Mouse (Mus musculus) layer of hippocampus, postnatal 10 days (tissue): Measurements from ENCODE around the gene Ranbp6. TPM values are rescaled to one million over a fixed set of nuclear protein-coding genes. Genes with fewer than 3 reads are reported as not detected.

Source experiments
- DNase-seq, 2 experiments: peaks; one replicate each; pipeline ENCODE4 v3.0.0; 2021; ENCODE audit warnings: low spot score in 2 of 2
- long read RNA-seq: library from polyadenylated mRNA; stranded (forward); transcript quantifications from one replicate; pipeline ENCODE4 v2.0.0, GENCODE M21; 2023
- total RNA-seq, 2 experiments: library from RNA; stranded (reverse); gene quantifications; 2 replicates each; pipeline ENCODE4 v1.2.3; 2021

Gene Ranbp6
- total RNA-seq, result 10 to 100 TPM; 30.9 to 32.4 TPM
- long read RNA-seq, full-length matches to known transcripts, result 23 of 23 reads
- long read RNA-seq, partial matches to known transcripts, result 0 of 23 reads
- long read RNA-seq, other reads (novel, unspliced or antisense), result 0 of 23 reads

DNA sequence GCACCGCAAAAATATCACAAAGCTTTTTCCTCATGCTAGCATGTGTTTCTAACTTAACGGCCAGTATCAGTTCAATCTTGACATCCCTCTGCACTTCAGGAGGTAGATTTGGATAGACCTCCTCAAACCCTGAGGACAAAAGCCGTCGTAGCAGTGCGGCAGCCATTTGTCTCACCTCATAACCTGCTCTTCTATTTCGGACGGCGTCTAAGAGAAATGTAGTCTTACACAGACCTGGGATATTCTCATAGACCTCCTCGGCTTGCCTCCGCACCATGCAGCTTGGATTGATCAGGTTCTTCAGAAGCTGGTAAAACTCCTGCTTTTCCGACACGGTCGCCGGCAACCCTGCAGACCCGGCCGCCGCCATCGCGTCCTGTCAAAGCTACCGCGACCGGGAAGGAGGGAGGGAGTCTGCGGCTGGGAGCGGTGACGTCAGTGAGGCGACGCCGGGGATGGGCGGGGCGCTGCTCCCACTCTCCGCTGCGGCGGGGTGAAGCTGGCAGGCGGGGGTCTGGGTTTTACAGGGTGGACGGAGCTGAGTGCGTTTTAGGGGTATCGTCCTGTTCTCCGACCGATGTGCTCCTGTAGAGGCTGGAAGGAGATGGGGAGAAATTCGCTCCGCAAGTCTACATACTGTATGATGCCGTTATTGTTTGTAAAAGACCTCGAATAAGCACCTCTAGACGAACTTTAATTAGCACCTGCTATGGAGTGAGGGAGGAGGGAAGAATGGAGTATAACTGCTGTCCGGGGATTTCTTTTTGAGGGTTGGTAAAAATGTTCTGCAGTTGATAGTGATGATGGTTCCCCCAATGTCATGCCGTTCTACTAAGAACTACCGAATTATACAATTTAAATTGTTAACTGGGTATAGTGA is at the start of gene Ranbp6:
Gene Ranbp6, minus strand, starts transcription at position 394 of the 880 bp plus-strand sequence.
- DNase-seq, result peak; percentile 95

DNA sequence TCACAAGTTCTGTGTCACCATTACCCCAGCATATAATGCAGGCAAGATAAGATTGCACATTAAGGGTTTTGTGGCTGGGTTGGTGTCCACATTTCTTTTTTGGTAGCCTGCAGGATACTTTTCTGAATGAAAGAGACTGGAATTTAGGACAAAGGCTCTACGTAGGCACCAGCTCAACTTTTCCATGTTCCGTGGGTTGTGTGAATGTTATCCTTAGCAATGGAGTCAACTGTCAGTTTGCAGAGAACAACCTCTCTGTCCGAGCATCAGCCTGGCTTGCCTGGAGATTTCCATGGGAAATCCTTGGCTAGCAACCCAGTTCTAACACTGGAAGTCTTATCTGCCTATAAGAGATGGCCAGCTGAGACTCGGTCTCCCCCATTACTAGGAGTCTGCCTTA is 48.0 kb upstream of the Ranbp6 start:
- DNase-seq, result no peak

DNA sequence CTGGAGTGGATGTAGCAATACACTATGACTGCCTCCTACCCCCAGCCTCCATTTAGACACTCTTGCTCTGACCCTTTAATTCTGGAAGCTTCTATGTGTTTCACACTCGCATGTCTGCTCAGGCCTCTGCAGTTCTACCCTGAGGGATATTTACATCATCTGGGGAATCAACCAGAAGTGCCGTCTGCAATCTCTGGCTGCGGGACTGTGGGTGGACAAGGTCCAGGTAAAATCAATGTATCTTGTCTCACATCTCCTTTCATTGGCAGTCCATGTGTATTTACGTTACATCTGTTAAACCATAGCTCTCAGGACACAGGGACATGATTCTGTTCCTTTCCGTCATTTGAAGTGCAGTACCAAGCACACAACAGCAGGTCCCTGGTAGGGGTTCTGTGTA is 44.5 kb upstream of the Ranbp6 start:
- no peak for DNase-seq

DNA sequence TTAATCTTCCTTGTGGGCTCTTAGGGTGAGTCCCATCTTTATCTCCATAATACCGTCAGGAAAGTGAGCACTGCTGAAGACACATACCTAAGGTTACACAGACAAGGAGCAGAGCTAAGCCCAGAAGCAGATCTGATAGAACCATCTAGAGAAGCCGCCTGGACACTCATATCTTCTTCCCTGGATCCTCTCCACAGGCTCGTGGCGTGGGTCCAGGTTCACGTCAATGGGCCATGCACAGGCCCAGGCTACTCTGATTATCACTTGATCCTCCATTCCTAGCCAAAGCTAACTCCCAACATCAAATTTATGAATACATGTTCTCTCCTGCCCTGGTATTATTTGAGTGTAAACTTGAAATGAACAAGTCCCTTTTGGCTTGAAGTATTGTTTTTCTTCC is 40.9 kb upstream of the Ranbp6 start:
- no peak for DNase-seq

DNA sequence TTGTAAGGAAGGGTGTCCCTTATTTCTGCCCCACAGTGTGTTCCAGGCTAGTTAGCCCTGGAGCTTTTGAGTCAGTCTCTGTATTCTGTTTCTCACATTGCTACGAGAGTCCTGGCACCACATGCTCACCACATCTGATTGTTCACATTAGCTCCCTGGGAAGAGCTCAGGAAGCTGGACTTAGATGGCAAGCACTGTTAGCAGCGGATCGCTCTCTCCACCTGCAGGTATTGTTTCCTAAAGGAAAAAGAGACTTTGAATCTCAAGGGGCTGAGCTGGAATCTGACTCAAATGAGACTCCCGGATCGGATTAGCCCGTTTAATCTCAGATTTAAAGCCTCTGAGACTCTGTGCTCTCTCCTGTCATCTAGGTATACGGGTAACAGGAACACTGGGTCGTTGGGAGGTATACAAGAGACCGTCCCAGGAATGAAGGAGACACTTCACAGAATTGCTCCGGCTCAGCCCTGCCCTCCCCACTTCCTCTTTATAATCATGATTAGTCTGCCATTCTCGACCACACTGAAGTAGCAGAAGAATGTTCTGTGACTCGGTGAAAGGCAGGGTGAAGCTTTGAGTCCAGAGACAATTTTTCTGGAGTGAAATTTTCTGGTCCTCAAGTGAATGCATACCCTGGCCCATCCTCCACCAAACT is 38.4 kb upstream of the Ranbp6 start:
- DNase-seq, result no peak

DNA sequence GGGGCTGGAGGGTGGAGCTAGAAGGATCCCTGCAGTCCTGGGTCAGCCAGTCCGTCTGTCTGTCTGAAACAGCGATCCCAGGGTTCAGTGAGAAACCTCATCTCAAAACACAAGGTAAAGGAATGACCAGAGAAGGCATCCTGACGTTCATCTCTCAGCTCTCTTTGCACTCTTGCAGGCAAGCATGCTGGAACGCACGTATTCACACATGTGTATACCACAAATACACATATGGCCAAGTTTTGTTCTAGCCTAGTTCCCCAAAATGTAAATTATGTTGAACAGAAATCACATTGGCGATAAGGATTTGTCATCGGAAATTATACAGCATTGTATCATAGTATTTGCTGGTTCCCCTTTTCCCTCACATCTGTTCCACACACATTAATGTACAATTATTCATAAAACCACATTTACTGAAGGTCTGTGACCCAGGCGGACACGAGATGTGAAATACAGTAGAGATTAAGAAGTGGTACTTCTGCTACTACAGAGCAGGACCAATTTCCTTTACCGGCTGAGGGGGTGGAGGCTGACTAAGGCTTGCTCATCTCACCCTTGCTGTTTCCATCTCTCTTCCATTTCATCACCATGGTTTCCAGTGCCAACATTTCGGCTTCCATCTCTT is 37.3 kb upstream of the Ranbp6 start:
- DNase-seq, result no peak

DNA sequence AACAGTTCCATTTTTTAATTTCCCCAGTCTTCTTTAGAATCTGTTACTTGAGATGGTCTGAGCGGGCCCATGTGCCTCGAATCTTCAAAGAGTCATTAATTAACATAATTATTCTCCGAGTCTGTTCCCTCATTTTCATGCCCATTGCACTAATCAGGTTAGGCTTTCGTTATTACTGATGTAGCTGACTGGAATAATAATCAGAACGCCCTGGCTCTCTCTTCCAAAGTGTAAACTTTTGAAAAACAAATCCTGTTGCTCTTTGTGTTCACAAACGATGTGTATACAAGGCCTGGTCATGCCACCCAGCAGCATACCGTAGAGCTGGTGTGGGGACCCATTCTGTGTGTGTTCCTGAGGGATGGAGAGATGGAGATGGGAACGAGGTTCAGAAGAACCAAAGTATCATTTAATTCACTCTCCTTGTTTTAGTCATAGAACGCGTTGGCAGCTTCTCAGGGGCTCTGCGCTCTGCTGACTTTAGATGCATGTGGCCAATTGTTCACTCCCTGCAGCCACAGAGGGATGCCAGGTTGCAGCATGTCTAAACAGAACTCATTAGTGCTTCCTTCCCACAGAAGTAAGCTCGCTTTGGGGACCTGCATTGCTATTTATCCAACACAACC is 31.4 kb upstream of the Ranbp6 start:
- DNase-seq, result peak; percentile 33 to 51

DNA sequence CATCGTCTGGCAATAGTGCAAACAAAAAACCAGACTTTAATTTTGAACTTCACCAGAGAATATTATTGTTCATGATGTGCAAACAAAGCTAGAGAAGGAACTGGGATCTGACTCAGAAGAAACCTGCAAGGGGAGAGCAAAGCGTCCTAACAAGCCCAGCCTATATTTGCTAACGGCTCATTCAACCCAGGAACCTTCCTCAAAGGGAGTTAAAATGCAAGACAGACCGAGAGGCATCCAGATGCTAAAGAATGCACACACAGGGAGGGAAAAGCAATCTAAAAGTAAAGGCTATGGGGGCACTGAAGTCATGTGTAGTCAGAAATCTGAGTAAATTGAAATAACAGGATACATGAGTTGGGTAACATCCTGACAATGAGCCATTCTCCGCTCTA is 30.9 kb upstream of the Ranbp6 start:
- no peak for DNase-seq

DNA sequence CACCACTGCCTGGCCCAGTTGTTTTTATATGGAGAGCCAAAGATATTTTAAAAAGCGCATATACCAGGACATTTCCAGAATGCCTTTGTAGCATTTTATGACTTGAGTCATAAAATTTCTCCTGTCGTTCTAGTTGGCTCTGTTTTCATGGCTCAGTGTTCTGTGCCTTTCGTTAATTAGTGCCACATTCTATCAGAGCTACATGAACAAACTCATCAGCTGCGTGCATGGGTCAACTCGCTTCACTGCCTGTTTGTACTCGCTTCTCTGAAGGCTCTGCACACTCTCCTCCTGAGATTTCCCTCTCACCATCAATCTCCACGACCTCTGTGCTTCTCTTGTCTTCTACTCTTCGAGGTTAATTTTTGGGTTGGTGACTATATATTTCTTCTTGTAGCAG is 30.2 kb upstream of the Ranbp6 start:
- DNase-seq, result no peak

DNA sequence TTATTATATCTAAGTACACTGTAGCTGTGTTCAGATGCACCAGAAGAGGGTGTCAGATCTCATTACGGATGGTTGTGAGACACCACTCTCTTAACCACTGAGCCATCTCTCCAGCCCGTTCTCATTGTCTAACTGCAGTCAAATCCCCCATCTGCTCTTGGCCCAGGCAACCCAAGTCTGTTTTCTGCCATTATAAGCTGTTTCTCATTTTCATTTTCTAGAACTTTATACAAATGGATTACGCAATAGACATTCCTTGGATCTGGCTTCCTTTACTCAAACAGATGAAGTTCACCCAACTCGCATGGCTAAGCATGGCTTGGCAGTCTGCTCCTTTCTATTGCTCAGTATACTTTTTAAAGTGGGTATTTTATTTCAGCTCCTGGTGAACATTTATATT is 27.9 kb upstream of the Ranbp6 start:
- DNase-seq, result peak in 1 of 2 experiments; percentile 30

DNA sequence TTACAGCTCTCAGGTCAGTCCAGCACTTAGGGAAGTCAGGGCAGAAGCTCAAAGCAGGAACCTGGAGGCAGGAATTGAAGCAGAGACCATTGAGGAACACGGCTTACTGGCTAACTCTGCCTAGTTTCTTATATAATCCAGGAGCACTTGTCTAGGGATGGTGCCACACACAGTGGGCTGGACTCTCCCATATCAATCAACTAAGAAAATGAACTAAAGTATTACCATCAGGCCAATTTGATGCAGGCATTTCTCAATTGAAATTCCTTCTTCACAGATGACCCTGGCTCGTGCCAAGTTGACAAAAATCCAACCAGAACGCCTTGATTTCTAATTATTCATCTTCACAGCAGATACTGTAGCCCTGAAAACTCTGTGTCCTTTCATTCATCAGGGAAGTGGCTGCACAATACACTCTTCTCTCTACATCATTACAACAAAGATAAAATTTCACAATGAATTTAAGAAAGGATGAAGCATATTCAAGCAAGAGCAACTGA is 25.9 kb upstream of the Ranbp6 start:
- no peak for DNase-seq

DNA sequence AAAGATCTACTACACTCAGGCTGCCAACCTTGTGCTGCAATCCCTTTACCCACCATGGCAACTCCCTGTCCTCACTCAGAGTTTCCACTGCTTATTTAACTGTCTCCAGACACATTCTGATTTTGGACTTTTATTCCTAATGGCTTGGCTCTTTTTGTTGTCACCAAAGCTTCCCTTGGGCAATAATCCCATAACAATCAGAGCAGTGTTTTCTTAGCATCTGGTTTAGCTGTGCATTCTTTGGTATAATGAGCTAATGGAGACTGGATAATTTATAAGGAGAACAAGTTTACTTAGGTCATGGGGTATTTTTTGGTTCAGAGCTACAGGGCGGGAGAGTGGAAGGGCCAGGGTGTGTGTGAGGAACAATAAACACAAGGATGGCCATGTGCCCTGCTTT is 25.4 kb upstream of the Ranbp6 start:
- DNase-seq, result no peak

DNA sequence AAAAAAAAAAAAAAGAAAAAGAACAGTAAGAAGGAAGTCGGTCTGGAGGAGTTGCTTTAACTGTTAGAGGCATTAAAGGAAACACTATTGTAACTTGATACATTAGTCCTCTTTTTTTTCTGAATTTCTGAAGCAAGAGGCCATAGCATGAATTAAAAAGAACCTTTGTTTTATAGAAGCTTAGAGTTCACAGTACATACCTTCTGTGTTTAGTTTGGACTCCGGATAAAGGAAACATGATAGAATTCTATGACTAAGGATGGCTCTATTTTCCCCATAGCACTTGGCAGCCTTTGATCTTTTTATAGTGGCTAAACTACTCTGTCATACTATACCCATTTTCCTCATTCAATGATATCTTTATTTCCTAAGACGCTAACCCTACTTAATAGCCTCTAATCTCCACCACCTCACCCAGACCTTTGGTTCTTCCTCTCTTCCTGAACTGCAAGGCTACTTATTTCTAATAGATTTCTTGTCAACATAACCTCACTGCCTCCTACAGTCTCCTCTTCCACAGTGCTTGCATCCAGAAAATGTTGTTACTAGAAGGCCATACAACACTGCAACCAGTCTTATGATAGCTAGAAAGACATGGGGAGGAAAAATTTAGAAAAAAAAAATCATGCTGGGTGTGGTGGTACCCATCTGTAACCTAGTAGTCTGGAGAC is 22.7 kb upstream of the Ranbp6 start:
- no peak for DNase-seq

DNA sequence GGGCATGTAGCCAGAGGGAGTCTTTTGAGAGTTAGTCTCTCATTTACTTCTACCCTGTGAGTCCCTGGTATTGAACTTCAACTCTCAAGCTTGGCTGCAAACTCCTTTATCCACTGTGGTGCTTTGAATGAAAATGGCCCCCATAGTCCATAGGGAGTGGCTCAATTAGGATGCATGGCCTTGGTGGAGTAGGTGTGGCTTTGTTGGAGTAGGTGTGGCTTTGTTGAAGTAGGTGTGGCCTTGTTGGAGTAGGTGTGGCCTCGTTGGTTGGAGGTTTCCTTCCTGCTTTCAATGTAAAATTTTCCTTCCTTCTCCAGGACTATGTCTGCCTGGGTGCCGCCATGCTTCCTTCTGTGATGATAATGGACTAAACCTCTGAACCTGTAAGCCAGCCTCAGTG is 18.1 kb upstream of the Ranbp6 start:
- DNase-seq, result no peak

DNA sequence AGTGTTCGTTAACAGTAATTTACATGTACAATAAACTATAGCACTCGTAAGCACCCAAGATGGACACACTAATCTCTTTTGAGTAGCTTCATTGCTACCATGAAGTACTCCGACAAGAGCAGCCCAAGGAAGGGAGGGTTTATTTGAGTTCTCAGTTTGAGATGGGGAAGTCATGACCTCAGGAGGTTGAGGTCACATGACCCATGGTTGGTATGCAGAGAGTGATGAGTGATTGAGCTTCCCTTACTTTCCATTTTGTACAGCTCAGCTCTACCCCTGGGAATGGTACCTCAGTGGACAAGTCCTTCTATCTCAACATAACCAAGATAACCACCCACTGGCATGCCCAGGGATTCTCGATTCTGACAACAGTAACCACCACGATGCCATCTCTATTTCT is 15.8 kb upstream of the Ranbp6 start:
- DNase-seq, result no peak

DNA sequence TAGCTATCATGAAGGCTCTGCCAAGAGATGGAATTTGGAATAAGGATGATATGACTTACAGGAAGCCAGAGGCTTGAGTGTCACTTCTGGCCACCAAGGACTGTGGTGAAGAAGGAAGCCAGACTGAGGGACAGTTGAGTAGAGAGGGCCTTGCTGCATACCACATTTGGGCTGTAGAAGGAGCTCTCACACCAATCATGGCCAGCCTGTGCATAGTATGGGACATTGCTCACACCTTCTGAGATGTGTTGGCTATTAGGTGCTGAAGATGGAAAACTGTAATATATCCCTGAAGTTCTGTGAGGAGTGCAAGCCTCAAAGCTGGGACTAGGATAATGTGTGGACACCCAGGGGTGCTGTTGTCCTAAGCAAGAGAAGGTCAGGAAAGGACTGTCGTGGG is 13.9 kb upstream of the Ranbp6 start:
- DNase-seq, result peak; percentile 47 to 66

DNA sequence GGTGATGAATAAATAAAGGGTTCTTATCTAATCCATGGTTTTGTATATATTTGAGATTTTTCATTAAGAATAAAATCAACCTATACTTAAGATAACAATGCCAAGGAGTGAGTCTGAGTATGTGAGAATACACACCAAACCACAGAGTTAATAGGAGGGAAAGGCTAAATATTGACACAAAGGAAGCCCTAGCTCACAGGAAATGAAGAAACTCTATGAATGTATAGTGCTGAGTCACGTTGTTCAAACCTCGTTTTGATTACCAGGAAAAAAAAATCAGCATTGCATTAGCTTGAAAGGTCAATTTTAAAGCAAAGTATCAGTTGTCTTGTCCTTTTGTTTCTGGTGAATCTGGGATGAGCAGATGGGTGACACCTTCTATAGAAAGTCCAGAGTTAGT is 12.2 kb upstream of the Ranbp6 start:
- no peak for DNase-seq

DNA sequence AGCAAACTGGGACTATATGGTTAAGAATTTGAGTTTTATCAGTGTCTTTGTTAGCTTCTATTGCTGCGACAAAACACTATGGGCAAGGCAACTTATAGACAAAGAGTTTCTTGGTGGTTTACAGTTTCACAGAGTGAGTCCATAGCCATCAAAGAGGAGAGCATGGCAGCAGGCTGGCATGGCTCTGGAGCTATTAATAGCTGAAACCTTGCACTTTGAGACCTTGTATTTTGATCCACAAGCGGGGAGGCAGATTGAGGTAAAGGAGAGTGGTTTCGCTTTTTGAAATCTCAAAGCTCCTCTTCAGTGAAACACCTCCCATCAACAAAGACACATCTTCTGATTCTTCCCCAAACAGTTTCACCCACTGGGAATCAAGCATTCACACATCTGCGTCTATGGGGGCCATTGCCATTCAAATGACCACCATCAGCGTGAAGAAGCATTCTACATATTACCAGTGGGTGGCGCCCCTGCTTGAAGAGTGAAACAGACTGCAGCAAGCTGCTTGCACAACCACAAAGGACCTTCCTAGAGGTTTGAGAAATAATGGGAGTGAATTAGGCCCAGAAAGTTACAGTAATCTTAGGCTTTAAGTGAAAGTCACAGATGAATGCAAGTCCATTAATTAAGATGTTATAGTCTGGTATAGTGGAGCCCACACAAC is 11.4 kb upstream of the Ranbp6 start:
- peak; percentile 45 to 57 for DNase-seq

DNA sequence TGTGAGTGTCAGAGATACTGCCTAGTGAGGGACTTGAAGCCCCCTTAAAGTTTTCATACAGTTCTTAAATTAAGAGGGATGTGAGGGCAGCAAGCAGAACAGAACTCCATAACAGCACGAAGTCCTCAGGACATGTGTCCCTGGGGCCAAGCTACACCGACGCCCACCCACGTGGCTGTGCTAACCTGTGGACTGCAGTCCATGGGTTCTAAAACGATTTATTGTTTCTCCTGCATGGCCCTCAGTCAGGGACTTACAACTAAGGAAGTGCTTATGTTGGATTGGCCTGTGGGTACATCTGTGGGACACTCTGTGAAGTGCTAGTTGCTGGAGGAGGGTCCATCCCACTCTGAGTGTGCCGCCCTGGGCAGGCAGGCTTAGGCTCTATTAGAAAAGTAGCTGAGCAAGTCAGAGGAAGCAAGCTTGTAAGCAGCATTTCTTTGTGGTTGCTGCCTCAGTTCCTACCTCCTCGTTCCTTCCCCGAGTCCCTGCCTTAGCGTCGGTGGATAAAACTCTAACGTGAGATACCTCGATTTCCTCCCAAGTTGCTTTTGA is 10.8 kb upstream of the Ranbp6 start:
- DNase-seq, result no peak

DNA sequence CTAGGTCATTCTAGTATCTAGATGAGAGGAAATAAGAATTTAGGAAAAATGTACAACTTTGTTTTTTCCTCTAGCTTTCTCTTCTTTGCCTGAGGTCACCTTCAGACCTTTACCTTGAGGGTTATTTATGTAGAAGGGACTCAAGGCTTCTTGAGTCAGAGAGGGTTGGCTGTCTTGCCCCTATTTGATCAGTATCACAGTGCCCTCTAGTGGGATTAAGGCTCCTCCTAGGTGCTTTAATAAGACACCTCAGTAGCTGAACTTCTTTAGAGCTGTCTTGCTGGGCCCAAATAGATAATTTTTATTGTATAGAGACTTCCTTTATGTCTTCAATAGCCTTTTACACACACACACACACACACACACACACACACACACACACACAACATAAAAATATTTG is 8.2 kb upstream of the Ranbp6 start:
- DNase-seq, result no peak
